Mouse (Mus musculus): Measurements from ENCODE around the gene Arhgap32.

DNA sequence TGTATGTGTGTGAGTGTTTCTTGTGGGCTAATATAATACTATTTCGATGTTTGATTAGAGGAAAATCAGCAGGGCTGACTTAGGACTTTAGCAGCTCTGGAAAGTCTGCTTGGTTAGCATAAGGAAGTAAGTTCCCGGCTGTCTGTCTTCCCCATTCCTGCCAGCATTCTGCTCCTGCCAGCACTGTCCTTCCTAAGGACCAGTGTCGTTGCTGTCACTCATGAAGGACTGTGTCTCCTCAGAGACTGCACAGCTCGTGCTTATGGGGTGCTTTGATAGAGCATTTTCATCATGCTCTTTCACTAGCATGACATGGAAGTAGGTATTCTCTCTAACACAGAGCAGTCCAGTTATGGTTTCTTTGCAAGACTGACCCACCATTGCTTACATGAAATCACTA, 109.0 kb downstream of the Arhgap32 start:
- TF ChIP-seq POLR2A (IDR thresholded peaks at IDR 0.05; ENCODE audit: insufficient read depth, low read length) (no peak), CTCF (IDR thresholded peaks at IDR 0.05; ENCODE audit: low read depth, low read length) (no peak), EP300 (IDR thresholded peaks at IDR 0.05; ENCODE audit: insufficient read depth, low read depth, low read length) (no peak)

Measured in ES-Bruce4 (cell line).